Mouse (Mus musculus): Measurements from ENCODE around the gene Hspa14.

Gene Hspa14

DNA sequence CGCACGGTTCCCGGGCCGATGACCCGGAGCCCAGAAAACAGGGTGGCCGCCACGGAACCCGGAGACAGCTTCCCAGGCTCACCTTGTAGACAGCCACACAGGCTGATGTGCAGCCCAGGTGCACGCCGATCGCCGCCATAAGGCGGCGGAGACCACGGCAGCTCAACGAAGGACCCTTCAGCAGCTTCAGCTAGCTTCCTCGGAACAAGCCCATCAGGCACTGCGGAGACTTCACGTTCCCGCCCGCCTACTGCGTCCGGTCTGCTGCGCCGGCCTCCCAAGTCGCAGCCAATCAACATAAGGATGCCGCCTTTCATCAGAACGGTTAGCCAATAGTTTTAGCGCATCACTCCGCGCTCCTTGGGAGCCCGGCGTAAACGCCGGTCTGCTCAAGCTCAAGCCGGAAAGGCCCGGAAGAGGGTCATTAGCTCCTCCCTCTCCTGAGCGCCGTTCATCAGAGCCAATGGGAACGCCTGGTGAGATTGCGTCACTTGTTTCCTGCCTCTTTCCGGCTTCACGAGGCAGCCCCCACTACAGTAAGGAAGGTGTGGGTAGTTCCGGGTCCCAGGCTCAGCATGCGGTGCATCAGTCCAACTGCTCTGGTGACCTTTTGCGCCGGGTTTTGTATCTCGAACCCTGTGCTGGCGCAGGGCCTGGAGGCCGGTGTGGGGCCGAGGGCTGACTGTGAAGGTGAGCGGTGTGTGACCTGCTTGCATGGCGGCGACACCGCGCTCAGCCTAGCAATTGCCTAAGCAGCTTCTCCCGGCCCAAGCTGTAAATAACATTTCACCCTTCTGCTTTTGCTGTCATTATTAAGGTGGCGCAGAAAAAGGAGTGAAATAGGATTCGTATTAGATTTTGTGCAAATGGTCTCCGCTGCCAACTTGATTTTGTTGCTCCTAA, at the start of gene Hspa14, which contains the start of the genes Gm45902 and Cdnf:
TSS of gene Hspa14 (minus strand) at position 263 of the 903 bp plus-strand sequence.
TSS of gene Gm45902 (minus strand) at position 239 of the 903 bp plus-strand sequence.
TSS of gene Cdnf (plus strand) at position 479 of the 903 bp plus-strand sequence.
- peak; percentile 92 to 94 for DNase-seq (ENCODE audit: low spot score in 2 of 2)

DNA sequence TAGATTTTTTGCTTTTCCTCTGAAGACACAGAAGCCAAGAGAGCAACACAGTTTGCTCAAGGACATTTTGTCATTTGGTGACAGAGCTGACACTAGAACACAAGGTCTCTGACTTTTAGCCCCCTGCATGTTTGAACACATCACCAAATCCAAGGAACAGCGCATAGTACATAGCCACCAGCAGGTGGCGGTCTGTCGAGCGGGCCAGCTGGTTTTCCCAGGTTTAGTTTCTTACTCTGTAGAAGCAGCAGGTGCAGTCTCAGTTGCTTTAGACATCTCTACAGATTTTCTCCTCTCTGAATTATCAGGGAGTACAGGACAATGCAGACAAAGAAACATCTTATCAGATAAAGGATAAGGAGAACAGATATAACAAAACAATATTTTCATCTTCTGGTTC, 34.0 kb upstream of the Hspa14 start:
- peak; percentile 50 to 73 for DNase-seq (ENCODE audit: low spot score in 2 of 2)

DNA sequence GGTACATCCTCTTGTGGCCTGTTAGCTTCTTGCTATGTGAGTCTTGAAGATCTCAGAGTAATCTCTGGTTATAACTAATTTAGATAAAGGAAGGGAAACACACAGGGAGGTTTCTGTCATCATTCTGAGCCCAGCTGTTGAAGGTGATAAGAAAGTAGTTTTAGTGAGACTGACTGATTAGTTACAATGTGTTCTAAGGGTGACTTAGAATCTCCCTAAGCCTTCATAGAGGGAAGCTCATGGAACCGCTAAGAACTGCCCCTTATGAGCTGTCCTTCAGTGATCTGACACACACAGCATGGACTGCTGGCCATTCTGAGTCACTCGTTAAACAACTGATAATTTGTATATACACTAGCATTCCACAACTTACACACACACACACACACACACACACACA, 33.4 kb upstream of the Hspa14 start:
- DNase-seq (ENCODE audit: low spot score in 2 of 2), result no peak

DNA sequence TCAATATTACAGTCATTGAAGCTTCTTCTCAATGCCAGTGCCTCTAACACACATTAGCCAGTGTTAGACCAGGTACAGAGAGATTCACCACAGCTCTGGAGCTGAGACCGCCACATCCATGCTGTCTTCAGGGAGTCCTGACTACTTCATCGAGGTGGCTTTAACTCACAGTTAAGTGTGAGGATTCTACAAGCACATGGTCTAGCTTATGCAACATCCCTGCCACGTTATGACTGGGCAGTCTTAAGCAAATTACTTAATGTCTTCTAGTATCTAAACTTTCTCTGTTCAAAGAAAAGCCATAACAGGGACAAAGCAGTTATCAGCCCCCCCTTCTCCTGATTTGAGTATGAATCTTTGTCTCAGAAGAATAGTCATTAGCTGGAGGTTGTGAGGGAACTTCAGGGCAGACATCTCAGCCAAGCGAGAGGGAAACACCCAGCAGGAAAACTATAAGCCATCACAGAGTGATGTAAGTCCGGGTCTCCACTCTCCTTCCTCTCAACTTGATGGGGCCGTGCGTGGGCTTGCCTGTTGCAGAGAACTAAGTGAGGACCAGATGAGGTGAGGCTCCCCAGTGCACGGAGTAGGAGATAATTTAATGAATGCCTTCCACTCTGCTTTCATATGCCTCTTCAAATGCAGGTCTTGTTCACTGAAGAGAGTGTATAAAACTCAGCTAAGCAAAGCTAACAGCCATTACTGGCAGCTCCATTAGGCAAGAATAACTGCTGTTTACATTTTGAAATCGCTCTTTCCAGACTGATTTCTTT, 28.9 kb upstream of the Hspa14 start:
- no peak for DNase-seq (ENCODE audit: low spot score in 2 of 2)

DNA sequence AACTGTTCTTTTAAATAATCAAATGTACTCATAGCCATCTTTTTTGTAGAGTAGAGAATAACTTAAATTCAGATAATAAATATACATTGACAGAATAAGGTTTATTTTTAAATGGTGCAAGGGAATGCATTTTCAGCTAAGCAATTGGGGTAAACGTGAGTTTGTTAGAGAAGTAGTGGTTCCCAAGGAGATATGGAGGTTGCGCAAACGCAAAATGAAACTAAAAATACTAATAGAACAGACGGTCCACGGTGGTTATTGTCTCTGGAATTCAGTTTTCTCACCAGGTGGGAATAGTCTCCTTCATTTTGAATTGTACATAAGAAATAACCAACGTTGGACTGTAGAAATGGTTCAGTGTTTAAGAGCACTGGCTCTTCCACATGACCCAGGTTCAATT, 13.7 kb upstream of the Hspa14 start:
- no peak for DNase-seq (ENCODE audit: low spot score in 2 of 2)

DNA sequence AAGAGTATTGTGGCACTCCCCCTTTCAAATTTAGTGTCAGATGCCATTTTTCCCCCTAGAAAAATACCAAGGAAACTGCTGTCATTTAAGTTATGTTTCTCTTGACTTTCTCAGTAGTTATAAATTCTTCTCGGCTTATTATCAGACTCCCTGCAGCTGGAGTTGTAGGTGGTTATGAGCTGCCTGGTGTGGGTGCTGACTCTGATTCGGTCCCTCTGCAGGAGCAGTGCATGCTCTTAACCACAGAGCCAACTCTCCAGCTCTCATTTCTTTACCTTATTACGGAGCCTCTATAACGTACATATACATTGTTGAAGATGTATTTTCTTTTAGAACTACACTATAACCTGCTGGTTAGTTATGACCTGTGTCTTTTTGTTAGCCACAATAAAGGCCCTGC, 9.9 kb upstream of the Hspa14 start:
- DNase-seq (ENCODE audit: low spot score in 2 of 2), result no peak

DNA sequence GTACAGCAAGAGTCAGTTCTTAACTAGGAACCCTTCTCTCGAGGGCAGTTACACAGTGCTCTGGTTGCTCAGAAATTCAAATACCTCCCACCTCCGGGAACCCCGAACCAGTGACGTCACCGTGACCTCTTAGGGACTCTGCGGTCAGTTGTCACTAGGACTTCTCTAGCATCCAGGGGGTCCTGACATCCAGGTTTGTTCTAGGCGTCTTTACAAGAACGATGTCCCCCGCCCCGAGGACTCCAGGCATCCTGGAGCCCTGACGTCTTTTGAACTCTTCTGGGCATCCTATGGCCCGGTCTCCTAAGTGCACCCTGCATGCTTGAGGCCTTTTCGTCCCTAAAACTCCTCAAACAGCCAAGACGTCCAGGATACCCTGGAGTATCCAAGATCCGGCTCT, 538 bp downstream of the Hspa14 start:
- DNase-seq (ENCODE audit: low spot score in 2 of 2), result peak; percentile 28 to 46

DNA sequence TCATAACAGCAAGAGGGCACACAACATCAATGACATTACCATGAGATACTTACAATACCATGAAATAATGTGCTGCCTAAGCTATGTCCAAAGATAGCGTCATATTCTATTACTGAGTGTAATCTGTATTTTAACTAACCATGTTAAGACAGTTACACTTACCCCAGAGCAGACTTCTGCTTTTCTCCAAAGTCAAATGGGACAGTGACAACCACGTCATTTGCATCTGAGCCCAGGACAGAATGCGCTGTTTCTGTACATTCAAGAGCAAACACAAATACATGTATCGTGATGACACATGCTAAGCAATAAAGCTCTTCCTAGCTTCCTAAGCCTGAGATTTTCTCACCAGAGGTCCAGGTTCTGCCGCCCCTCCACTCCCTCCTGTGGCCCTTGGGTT, 11.7 kb downstream of the Hspa14 start:
- no peak for DNase-seq (ENCODE audit: low spot score in 2 of 2)

DNA sequence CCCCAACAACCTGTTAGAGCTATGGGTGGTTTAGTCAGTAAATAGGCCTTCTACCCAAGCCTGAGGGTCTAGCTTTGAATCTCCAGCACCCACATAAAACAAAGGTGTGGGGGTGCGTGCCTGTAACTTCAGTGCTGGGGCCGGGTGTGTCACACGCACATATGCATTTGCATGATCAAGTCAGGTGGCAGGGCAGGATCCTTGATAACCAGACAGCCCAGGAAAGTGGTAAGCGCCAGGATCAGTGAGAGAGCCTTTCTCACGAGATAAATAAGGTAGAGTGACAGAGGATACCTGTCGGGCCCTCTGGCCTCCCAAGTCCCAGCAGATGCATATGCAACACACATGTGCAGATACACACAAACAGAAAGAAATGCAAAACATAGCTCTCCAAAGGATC, 13.1 kb downstream of the Hspa14 start:
- DNase-seq (ENCODE audit: low spot score in 2 of 2), result no peak

DNA sequence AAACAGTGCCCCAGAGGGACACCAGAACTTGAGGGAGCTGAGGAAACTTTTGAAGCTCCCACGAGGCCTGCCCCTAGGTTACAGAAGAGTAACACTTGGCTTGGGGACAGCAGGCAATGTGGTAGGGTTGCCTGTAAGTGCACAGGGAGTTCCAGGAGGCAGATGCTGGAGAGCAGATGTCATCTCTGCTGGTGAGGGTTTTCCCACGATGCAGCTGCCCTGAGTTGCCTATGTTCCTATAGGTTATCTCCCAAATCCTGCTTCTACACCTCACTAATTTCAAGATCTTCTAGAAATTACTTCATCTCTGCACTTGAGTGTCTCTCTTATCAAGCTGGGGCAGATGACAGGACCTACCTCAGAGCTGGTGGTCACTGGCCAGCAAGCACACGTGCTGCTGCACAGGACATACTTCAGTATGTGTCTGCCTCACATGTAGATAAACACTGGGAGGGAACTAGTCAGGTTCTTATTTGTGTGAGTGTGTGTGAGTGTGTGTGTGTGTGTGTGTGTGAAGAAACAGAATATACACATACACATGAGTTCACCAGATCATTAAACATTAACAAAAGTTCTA, 18.7 kb downstream of the Hspa14 start:
- no peak for DNase-seq (ENCODE audit: low spot score in 2 of 2)

DNA sequence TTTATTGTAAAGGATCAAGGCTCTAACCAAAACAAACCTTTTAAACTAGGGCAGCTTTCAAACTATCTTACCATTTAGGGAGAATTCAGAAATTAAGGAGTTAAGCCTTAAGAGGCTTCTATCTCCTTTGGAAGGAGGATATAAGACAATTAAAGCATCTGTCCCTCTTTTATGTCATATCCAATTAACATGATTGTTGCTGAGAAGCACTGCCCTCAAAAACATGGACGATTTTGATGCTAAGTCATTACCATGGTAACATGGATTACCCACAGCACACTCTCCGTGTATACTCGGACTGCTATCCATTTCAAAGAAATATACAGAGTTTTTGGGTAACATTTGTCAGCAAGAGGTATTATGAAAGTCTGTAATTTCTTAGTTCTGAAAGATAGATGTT, 22.8 kb downstream of the Hspa14 start:
- DNase-seq (ENCODE audit: low spot score in 2 of 2), result no peak

DNA sequence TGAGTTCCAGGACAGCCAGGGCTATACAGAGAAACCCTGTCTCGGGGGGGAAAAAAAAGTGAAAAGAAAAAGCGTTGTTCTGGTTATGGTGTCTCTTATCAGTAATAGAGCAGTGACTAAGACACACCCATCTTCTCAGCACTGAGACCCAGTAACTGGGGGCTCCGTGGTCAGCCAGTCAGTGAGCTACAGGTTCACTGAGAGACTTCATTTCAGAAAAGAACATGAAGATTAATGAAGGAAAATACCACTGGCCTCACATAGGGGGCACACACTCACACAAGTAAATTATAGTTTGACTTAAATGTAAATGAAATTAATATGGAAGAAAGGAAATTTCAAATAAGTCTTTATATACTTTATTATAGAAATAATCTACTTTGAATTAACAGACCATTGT, 32.4 kb downstream of the Hspa14 start:
- DNase-seq (ENCODE audit: low spot score in 2 of 2), result no peak

DNA sequence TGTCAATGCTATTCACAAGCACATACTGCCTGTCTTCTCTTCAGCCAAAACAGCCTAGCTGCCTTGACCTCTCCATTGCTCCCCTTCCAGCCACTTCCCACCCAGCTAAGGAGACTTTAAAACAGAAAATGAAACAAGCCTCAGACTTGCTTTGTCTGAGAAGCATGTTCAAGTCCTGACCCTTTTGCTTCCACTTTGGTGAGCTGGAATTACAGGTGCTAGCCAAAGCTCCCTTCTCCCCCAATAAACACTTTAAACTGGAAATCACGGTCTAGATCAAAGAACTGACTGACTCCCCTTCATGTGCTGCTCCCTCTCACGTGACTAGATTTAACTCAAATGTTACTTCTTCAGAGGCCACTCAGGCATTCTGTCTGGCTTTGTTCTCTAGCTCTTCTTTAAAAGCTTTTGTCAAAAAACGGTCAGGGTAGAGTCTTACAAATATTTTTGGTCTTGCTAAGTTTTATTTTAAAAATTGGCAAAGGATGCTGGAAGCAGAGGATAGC, 36.8 kb downstream of the Hspa14 start:
- no peak for DNase-seq (ENCODE audit: low spot score in 2 of 2)

DNA sequence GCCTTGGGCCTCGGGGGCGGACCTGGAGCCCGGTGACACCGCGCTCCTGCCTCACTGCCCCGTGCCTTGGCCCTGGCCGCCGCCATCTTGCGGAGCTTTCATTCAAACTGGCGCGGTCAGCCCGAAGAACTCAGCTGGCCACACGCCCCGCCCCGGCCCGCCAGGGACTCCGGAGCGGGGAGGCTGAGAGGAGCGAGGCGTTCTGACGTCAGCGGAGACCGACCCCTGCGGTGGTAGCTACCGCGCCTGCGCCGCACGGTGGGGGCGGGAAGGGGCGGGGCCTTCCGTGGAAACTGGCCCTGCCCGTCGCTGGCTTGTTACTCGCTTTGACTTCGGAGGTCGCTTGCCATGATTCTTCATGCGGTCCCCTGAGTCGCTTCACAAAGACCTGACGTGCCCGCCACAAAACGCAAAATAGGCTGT, 37.7 kb downstream of the Hspa14 start, which contains the start of gene Suv39h2:
TSS of gene Suv39h2 (minus strand) at position 171 of the 423 bp plus-strand sequence.
- DNase-seq (ENCODE audit: low spot score in 2 of 2), result peak; percentile 93 to 98

DNA sequence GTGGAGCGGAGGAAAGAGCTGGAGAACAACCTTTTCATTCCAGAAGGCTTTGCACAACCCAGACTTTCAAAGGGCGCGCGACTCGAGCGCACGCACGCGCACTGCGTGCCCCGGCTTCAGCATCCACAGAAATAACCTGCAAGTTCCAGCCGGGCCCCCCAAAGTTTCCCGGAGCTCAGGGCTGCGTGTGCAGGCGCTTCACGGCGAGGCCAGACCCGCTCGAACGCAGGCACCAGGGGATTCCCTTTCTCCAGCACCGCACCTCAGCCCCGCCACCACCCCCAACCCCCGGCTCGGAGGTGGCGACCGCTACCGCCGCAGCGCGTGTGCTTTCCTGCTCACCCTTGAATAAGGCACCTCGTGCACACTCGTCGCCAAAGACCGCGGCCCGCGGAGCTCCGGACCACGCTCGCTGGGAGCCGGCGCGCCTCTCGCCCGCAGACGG, 38.2 kb downstream of the Hspa14 start:
- DNase-seq (ENCODE audit: low spot score in 2 of 2), result peak; percentile 45 to 47

DNA sequence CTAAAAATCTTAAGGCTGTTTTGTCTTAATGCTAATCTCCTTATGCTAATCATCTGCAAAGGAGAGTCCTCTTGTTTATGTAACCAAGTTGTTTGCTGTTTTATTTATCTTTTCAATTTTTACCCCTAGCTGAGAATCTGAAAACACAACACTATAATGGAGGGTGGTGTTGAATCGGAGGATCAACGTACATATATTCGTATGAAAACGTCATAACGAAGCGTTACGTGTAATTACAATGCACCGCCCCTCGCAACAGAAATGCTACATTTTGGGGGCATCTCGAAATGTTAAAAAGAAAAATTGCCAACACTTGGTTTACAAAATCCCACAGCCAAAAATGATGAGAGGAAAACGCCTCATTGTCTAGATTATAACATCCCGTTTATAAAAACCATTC, 38.7 kb downstream of the Hspa14 start:
- DNase-seq (ENCODE audit: low spot score in 2 of 2), result no peak

DNA sequence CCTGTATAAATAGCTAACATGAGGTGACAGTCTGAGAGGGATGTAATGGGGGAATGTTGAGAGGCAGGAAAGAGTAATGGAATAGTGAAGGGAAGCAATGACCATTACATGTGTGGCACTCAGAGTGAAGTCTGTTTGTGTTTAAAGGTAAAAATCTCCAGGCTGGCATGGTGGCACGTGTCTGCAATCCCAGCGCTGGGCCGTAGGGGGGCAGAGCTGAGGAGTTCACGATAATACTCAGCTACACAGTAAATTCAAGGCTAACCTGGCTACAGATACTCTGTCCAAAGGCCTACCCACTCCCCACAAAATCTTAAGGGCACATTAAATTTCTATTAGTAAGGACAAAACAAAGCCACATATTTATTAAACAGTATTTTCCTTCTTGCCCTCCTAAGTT, 56.0 kb downstream of the Hspa14 start:
- no peak for DNase-seq (ENCODE audit: low spot score in 2 of 2)

DNA sequence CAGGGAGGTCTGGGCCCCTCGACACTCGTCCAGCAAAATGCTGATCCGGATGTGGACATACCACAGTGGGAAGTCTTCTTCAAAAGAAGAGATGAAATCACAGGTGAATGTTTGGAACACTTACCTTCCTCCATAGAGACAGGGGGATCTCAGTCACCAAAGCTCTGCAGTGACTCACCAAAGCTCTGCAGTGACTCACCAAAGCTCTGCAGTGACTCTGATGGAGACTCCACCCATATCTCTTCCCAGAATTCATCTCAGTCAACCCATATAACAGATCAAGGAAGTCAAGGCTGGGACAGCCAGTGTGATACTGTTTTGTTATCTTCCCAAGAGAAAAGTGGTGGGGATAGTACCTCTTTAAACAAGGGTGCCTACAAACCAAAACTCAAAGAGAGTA, 59.5 kb downstream of the Hspa14 start:
- no peak for DNase-seq (ENCODE audit: low spot score in 2 of 2)

DNA sequence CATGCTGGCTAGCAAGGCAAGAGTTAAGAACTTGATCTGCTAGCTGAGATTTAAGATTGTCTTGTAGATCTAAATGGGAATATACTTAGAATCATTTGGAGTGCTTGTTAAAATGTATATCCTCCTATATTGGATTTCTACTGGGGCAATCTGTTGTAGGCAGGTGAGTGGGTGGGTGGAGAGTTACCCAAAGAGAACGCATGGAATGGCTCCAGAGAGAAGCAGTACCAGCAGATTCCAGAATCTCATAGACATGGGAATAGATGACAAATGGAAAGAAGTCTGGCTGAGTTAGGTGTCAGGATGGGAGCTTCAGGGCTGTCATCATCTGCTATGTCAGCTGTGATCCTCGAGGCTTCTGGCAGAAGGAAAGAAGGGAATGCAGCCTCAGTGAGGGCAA, 63.2 kb downstream of the Hspa14 start:
- no peak for DNase-seq (ENCODE audit: low spot score in 2 of 2)

DNA sequence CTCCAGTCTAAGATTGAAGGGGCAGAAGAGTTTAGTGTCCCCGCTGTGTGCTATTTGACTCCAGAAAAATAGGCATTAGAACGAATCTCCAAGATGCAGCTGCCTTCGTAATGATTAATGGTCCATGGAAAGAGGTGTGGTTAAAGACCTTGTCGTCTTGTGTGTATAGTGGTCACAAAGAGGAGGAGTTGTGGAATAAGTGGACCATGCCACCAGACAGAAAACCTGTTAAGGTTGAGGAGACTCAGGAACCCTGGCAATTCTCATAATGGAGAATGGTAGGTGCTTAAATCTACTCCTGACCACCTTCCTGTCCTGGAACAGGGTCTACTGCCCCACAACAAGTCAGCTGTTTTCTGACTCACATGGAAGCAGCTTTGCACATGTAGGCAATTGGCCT, 66.6 kb downstream of the Hspa14 start:
- no peak for DNase-seq (ENCODE audit: low spot score in 2 of 2)

DNA sequence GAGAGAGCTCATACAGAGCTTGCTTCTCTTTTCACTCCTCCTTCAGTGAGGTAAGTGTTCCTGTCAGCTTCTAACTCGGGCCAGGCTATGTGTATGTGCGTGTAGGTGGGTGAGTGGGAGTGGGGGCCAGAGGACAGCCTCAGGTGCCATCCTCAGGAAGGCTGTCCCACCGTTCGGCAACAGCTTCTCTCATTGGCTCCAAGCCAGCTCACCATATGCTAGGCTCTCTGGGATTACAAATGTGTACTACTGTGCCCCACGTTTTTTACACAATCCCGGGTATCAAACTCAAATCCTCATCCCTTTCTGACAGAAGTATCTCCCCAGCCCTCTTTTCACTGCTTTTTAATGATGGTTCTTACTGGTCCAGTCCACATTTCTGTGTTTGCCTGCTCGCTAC, 68.4 kb downstream of the Hspa14 start:
- DNase-seq (ENCODE audit: low spot score in 2 of 2), result no peak

Measured in thymus, postnatal 10 days (tissue).